Mouse (Mus musculus) myocyte (in vitro differentiated cells): ENCODE measurements at regions not wholly inside any gene's neighbourhood (a gene's known extent, or its start where the extent isn't known, plus 50 kb on each side); places are given as distances from the start of the nearest gene placed in this dataset.

Experiments used
- H3K27me3 ChIP-seq: one replicate; pipeline ENCODE4 v1.6.1; 2011; ENCODE audit not compliant: control insufficient read depth, insufficient read depth, insufficient read length
- H3K36me3 ChIP-seq: one replicate; pipeline ENCODE4 v1.6.1; 2011; ENCODE audit not compliant: control insufficient read depth, insufficient read depth
- H3K4me2 ChIP-seq: one replicate; pipeline ENCODE4 v1.6.1; 2011; ENCODE audit warnings: low read depth, control low read depth
- H3K4me3 ChIP-seq: one replicate; pipeline ENCODE4 v1.5.1; 2011; ENCODE audit warnings: mild to moderate bottlenecking, control low read depth, moderate library complexity
- H3K79me2 ChIP-seq: one replicate; pipeline ENCODE4 v1.6.1; 2011; ENCODE audit not compliant: control insufficient read depth, insufficient read depth
- H3ac ChIP-seq: one replicate; pipeline ENCODE4 v1.6.1; 2011; ENCODE audit not compliant: control insufficient read depth, insufficient read length
- CEBPB ChIP-seq: IDR thresholded peaks from 2 replicates; pipeline ENCODE4 v1.6.1; 2011; ENCODE audit warnings: mild to moderate bottlenecking, moderate library complexity; ENCODE audit not compliant: poor library complexity, insufficient read depth, severe bottlenecking
- E2F4 ChIP-seq: IDR thresholded peaks from one replicate; pipeline ENCODE4 v1.6.1; 2011; ENCODE audit warnings: mild to moderate bottlenecking, control low read depth, moderate library complexity; ENCODE audit not compliant: insufficient read depth
- MAX ChIP-seq: IDR thresholded peaks from one replicate; pipeline ENCODE4 v1.6.1; 2011; ENCODE audit warnings: low read depth, mild to moderate bottlenecking, control low read depth
- MYOD1 ChIP-seq, 3 experiments: IDR thresholded peaks; one replicate each; pipeline ENCODE4 v1.6.1; 2011; ENCODE audit warnings: control low read depth in 2 of 3, low read depth in 2 of 3, mild to moderate bottlenecking in 2 of 3, moderate library complexity in 1 of 3; ENCODE audit not compliant: insufficient read length in 2 of 3, control insufficient read depth in 1 of 3
- MYOG ChIP-seq, 3 experiments: IDR thresholded peaks; one replicate each; pipeline ENCODE4 v1.6.1; 2011; ENCODE audit warnings: control low read depth in 2 of 3, low read depth in 2 of 3, mild to moderate bottlenecking in 2 of 3; ENCODE audit not compliant: insufficient read length in 2 of 3, control insufficient read depth in 1 of 3, insufficient read depth in 1 of 3
- POLR2A ChIP-seq: IDR thresholded peaks from one replicate; pipeline ENCODE4 v1.6.1; 2011; ENCODE audit warnings: low read depth, mild to moderate bottlenecking, control low read depth, moderate library complexity; ENCODE audit not compliant: insufficient read length
- POLR2AphosphoS2 ChIP-seq: IDR thresholded peaks from one replicate; pipeline ENCODE4 v1.6.1; 2011; ENCODE audit warnings: low read depth, control low read depth; ENCODE audit not compliant: insufficient read length
- REST ChIP-seq: IDR thresholded peaks from one replicate; pipeline ENCODE4 v1.6.1; 2011; ENCODE audit warnings: mild to moderate bottlenecking, control low read depth, moderate library complexity; ENCODE audit not compliant: insufficient read depth, insufficient read length
- SRF ChIP-seq: IDR thresholded peaks from one replicate; pipeline ENCODE4 v1.6.1; 2011; ENCODE audit warnings: low read depth; ENCODE audit not compliant: control insufficient read depth, insufficient read length
- TCF12 ChIP-seq: IDR thresholded peaks from one replicate; pipeline ENCODE4 v1.6.1; 2011; ENCODE audit warnings: mild to moderate bottlenecking, control low read depth; ENCODE audit not compliant: poor library complexity, insufficient read depth, severe bottlenecking
- TCF3 ChIP-seq: IDR thresholded peaks from one replicate; pipeline ENCODE4 v1.6.1; 2011; ENCODE audit warnings: low read depth, control low read depth; ENCODE audit not compliant: insufficient read length
- USF1 ChIP-seq: IDR thresholded peaks from one replicate; pipeline ENCODE4 v1.6.1; 2011; ENCODE audit warnings: low read depth, mild to moderate bottlenecking, control low read depth, moderate library complexity

DNA sequence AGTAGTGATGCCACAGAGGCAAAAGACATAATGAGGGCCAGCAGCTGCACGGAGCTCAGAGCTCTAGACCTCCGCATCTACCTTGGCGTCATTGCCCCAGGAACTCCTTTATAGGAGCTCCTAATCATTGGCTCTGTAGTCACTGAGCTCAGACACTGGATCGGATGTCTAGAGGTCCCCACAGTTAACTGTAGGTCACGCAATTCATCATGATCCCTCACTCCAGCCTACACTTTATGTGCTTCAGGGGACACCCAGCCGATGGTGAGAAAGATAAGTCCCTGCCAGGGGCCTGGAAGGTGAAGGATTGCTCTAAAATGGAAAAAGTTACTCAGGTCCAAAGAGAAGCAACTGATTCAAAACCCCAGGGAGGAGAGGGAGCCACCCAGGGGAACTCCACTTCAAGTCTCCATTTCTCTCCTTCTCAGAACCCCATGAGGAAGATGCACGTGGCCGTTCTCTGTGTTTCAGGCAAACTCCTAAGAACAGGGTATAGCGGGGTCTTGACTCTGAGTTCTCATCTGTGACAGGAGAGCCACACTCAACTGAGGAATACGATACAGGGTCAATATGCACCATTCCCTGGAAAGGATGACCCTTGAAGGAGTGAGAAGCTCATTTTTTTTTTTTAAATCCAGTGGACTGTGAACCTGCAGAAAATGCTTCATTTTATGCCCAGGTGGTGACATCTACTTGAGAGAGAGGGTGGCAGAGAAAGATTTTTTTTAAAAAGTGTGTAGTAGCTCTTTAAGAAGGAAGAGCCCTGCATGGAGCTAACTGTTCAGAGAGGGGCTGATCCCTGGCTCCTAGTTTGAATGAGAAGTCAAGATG is 200.7 kb upstream of the Six2 start:
- no peak overlapping the region for H3K4me3 ChIP-seq
- H3K36me3 ChIP-seq = no peaks in the 10 kb centered on the region
- H3K79me2 ChIP-seq = no peaks in the 10 kb centered on the region
- H3K4me2 ChIP-seq = no peak overlapping the region
- TF ChIP-seq E2F4 (no peak), POLR2A (no peak)
- H3K27me3 ChIP-seq = no peaks in the 10 kb centered on the region
- H3ac ChIP-seq = no peak overlapping the region

- TF ChIP-seq POLR2A (no peak), SRF (no peak), USF1 (no peak), TCF12 (no peak), MAX (no peak), MYOG (IDR thresholded peaks at IDR 0.05; ENCODE audit: control insufficient read depth in 1 of 3, insufficient read depth in 1 of 3, insufficient read length in 2 of 3, low read depth in 2 of 3) (no peak), MYOD1 (IDR thresholded peaks at IDR 0.05; ENCODE audit: control insufficient read depth in 1 of 3, insufficient read length in 2 of 3, low read depth in 2 of 3) (no peak), REST (no peak), TCF3 (no peak), POLR2AphosphoS2 (no peak), CEBPB (no peak), E2F4 (no peak)
Measured at GRCm38 (mm10) chr17:85886675-85887074, 198.6 kb upstream of the Six2 start.

GRCm38 (mm10) chr17:85886237-85886636 is 198.2 kb upstream of the Six2 start:
- H3K4me2 ChIP-seq = no peak overlapping the region
- H3K79me2 ChIP-seq = no peaks in the 10 kb centered on the region
- H3ac ChIP-seq = no peak overlapping the region
- no peaks in the 10 kb centered on the region for H3K27me3 ChIP-seq
- H3K4me3 ChIP-seq = no peak overlapping the region
- no peaks in the 10 kb centered on the region for H3K36me3 ChIP-seq
- no peak for TF ChIP-seq MYOD1 (IDR thresholded peaks at IDR 0.05; ENCODE audit: control insufficient read depth in 1 of 3, insufficient read length in 2 of 3, low read depth in 2 of 3)
- TF ChIP-seq POLR2AphosphoS2 = no peak
- no peak for TF ChIP-seq TCF3
- no peak for TF ChIP-seq REST
- TF ChIP-seq MAX = no peak
- TF ChIP-seq MYOG (IDR thresholded peaks at IDR 0.05; ENCODE audit: control insufficient read depth in 1 of 3, insufficient read depth in 1 of 3, insufficient read length in 2 of 3, low read depth in 2 of 3) = no peak
- no peak for TF ChIP-seq POLR2A
- TF ChIP-seq USF1 = no peak
- TF ChIP-seq SRF = no peak

More at GRCm38 (mm10) chr17:85886675-85887074, 198.6 kb upstream of the Six2 start:
- Histone ChIP-seq H3ac (no peak overlapping the region), H3K36me3 (no peaks in the 10 kb centered on the region), H3K27me3 (no peaks in the 10 kb centered on the region), H3K79me2 (no peaks in the 10 kb centered on the region), H3K4me2 (no peak overlapping the region), H3K4me3 (no peak overlapping the region)

DNA sequence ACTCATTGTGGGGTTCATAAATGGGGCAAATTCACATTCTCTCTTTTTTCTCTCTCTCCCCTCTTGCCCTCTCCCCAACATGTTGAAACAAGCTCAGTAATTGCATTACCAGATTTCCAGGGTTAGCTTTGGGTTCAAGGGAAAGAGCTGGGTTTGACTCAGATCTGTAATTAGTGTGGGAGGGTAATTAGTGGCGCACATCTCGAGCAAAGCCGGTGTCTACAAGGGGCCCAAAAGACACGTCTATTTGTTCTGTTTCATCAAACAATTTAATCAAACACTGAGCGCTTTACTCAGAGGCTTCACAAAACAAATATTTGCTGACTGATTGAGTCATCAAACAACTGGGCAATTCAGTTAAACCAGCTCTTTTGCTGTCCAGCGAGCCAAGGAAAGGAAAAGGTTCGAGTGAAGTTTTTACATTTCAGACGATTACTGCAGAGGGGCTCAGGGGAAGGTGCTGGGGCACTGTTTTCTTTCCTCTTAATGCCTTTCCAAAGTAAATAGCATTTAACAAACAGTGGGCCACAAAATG is 193.6 kb upstream of the Six2 start:
- Histone ChIP-seq H3K36me3 (no peaks in the 10 kb centered on the region), H3K27me3 (no peaks in the 10 kb centered on the region), H3ac (no peak overlapping the region), H3K79me2 (no peaks in the 10 kb centered on the region), H3K4me2 (no peak overlapping the region), H3K4me3 (no peak overlapping the region)
- TF ChIP-seq MYOD1 (IDR thresholded peaks at IDR 0.05; ENCODE audit: control insufficient read depth in 1 of 3, insufficient read length in 2 of 3, low read depth in 2 of 3) (no peak), USF1 (no peak), MYOG (IDR thresholded peaks at IDR 0.05; ENCODE audit: control insufficient read depth in 1 of 3, insufficient read depth in 1 of 3, insufficient read length in 2 of 3, low read depth in 2 of 3) (no peak), CEBPB (no peak), REST (no peak), E2F4 (no peak), POLR2AphosphoS2 (no peak), POLR2A (no peak), SRF (no peak), TCF3 (no peak), MAX (no peak), TCF12 (no peak)

DNA sequence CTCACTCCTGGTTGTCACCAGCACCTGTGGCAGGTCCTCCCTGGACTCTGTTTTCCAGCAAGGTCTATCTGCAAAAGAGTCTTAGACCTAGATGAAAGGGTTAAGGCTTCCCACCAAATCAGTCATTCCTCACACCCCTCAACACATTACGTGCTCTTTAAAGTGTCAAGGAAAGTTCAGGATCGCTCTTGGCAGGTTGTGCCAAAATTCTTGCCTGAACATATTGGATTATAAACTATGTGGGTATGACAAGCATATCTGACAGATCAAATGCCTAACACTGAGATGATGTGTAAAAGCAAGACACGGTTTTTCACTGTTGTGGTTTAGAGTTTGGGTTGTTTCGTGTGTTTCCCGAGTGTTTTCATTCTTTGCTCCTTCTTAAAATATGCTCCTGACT is 193.0 kb upstream of the Six2 start:
- H3K79me2 ChIP-seq = no peaks in the 10 kb centered on the region
- H3K36me3 ChIP-seq = no peaks in the 10 kb centered on the region
- H3K27me3 ChIP-seq = no peaks in the 10 kb centered on the region
- H3ac ChIP-seq = no peak overlapping the region
- H3K4me3 ChIP-seq = no peak overlapping the region
- H3K4me2 ChIP-seq = no peak overlapping the region
- TF ChIP-seq MAX (no peak), POLR2A (no peak), CEBPB (no peak), POLR2AphosphoS2 (no peak), MYOG (IDR thresholded peaks at IDR 0.05; ENCODE audit: control insufficient read depth in 1 of 3, insufficient read depth in 1 of 3, insufficient read length in 2 of 3, low read depth in 2 of 3) (no peak), USF1 (no peak), SRF (no peak), TCF3 (no peak)
